ENCODE assay signal across 9 mouse cellular contexts in the genomic region with DNA sequence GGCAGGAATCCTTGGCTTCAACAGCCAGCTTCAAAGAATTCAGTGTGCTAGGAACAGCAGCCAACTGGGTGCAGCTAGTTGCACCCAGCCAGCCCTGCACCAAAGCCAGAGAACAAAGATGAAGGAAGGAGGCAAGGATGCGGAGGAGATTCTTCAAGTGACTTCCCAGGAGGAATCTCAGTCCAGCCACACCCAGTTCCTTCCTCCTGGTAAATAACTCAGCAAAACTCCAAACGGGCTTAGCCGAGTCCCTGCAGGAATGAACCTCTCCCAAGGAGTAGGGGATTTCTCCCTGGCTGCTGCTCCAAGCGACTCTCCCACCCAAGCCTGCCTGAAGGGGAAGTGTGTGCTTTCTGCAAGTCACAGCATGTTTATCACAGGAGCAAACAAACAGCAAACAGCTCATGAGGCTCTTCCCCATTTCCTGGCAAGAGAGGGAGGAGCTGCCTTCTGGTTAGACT.
DNase-seq lines count a peak whose midpoint lies in the region; ATAC-seq and TF ChIP-seq lines count a peak whose summit lies in the region.
"Had no signal": no experiment of that assay in that cellular context is flagged by ENCODE, and none has a peak within 500 bp of the region (broad histone marks: within the 10 kb centered on the region; RNA-seq: fewer than 3 reads in every experiment).

No protein-coding gene starts in this region.

- H3K36me3 ChIP-seq in neural tube, embryonic 11.5 days (ENCODE audit: control insufficient read depth, insufficient read depth, low read length): no peaks in the 10 kb centered on the region
- no peaks in the 10 kb centered on the region for H3K36me3 ChIP-seq in intestine, postnatal 0 days (ENCODE audit: control insufficient read depth, insufficient read depth)
- no peaks in the 10 kb centered on the region for H3K36me3 ChIP-seq in stomach, embryonic 16.5 days (ENCODE audit: control insufficient read depth, insufficient read depth, low read length)
- H3K36me3 ChIP-seq: embryonic facial prominence, embryonic 12.5 days had no signal

- no peaks in the 10 kb centered on the region for H3K4me1 ChIP-seq in neural tube, embryonic 11.5 days (ENCODE audit: control insufficient read depth, insufficient read depth, low read length)
- 0 out of 2 replicates have a peak, but pooled peaks cover 5% of the 10 kb centered on the region for H3K4me1 ChIP-seq in intestine, postnatal 0 days (replicated peaks; ENCODE audit: control insufficient read depth, insufficient read depth, low read length)
- peaks cover 14% of the 10 kb centered on the region; the same call in 1 of the 2 replicates for H3K4me1 ChIP-seq in stomach, embryonic 16.5 days (ENCODE audit: control insufficient read depth, insufficient read depth, low read length)

- H3K27ac ChIP-seq in neural tube, embryonic 11.5 days (ENCODE audit: low read depth, low read length): 0 out of 2 replicates have a peak overlapping the region, but pooled peaks have one; percentile 27
- H3K27ac ChIP-seq in intestine, postnatal 0 days (ENCODE audit: low read depth, low read length): peak overlapping the region; percentile 16; the same call in 1 of the 2 replicates
- H3K27ac ChIP-seq in stomach, embryonic 16.5 days (ENCODE audit: low read length): peak overlapping the region; percentile 72
- H3K27ac ChIP-seq: embryonic facial prominence, embryonic 12.5 days had no signal

- no peaks in the 10 kb centered on the region for H3K9me3 ChIP-seq in neural tube, embryonic 11.5 days (ENCODE audit: control insufficient read depth, low read length)
- H3K9me3 ChIP-seq in intestine, postnatal 0 days (ENCODE audit: control insufficient read depth): no peaks in the 10 kb centered on the region
- no peaks in the 10 kb centered on the region for H3K9me3 ChIP-seq in stomach, embryonic 16.5 days (replicated peaks; ENCODE audit: control insufficient read depth, low read length)
- H3K9me3 ChIP-seq: embryonic facial prominence, embryonic 12.5 days had no signal

- no peak overlapping the region for H3K9ac ChIP-seq in neural tube, embryonic 11.5 days (ENCODE audit: low read length)
- no peak overlapping the region for H3K9ac ChIP-seq in intestine, postnatal 0 days (ENCODE audit: low read depth, low read length)
- H3K9ac ChIP-seq in stomach, embryonic 16.5 days (ENCODE audit: low read length): peak overlapping the region; percentile 39; the same call in 1 of the 2 replicates
- H3K9ac ChIP-seq: embryonic facial prominence, embryonic 12.5 days had no signal

- WGBS in neural tube, embryonic 11.5 days: 29% methylated on average over 4 of the region's 4 CpGs
- 15% methylated on average over 4 of the region's 4 CpGs for WGBS in intestine, postnatal 0 days
- 28% methylated on average over 4 of the region's 4 CpGs for WGBS in stomach, embryonic 16.5 days

- no peak overlapping the region for H3K4me2 ChIP-seq in neural tube, embryonic 11.5 days (ENCODE audit: low read depth)
- no peak overlapping the region for H3K4me2 ChIP-seq in intestine, postnatal 0 days (replicated peaks; ENCODE audit: low read depth)
- no peak overlapping the region for H3K4me2 ChIP-seq in stomach, embryonic 16.5 days (ENCODE audit: low read depth, low read length)
- H3K4me2 ChIP-seq: embryonic facial prominence, embryonic 12.5 days had no signal

- peak; percentile 20 for DNase-seq in adrenal gland, postnatal 10 days
- no peak for DNase-seq in adrenal gland, adult 18-20 months (ENCODE audit: low spot score in 2 of 2)
- peak; percentile 10 for DNase-seq in neural tube, embryonic 11.5 days (ENCODE audit: low spot score)
- no peak for DNase-seq in neural tube, embryonic 10.5 days (ENCODE audit: extremely low spot score, low spot score)
- DNase-seq in thymus, postnatal 0 days (ENCODE audit: low spot score): no peak
- DNase-seq in spleen, adult 18-20 months: no peak

- no peak for ATAC-seq in neural tube, embryonic 11.5 days (ENCODE audit: insufficient read depth, low FRiP score, low TSS enrichment)
- ATAC-seq in intestine, postnatal 0 days: no peak
- ATAC-seq in stomach, embryonic 16.5 days (ENCODE audit: insufficient read depth, low FRiP score): peak; percentile 44; the same call in 1 of the 2 replicates

- no peak overlapping the region for H3K4me3 ChIP-seq in neural tube, embryonic 11.5 days (ENCODE audit: low read depth, low read length)
- no peak overlapping the region for H3K4me3 ChIP-seq in intestine, postnatal 0 days (ENCODE audit: low read depth, low read length)
- H3K4me3 ChIP-seq in stomach, embryonic 16.5 days (replicated peaks; ENCODE audit: low read length): no peak overlapping the region
- H3K4me3 ChIP-seq: embryonic facial prominence, embryonic 12.5 days had no signal

- no peak for TF ChIP-seq CTCF in intestine, postnatal 0 days (IDR thresholded peaks at IDR 0.05; ENCODE audit: low read depth)

- no peaks in the 10 kb centered on the region for H3K27me3 ChIP-seq in neural tube, embryonic 11.5 days (ENCODE audit: control insufficient read depth, insufficient read depth, low read length)
- H3K27me3 ChIP-seq in intestine, postnatal 0 days (replicated peaks; ENCODE audit: control insufficient read depth, insufficient read depth, low read length): no peaks in the 10 kb centered on the region
- H3K27me3 ChIP-seq in stomach, embryonic 16.5 days (ENCODE audit: control insufficient read depth, insufficient read depth, low read length): no peaks in the 10 kb centered on the region
- H3K27me3 ChIP-seq: embryonic facial prominence, embryonic 12.5 days had no signal

Comparison
In these comparisons a context has a peak if more than half of its experiments do, and no peak if none do; other contexts are left out.
1. DNase-seq: peak in adrenal gland, postnatal 10 days (single experiment) and neural tube, embryonic 11.5 days (single experiment); none in adrenal gland, adult 18-20 months (0 of 2), neural tube, embryonic 10.5 days (single experiment), thymus, postnatal 0 days (single experiment) and spleen, adult 18-20 months (0 of 2).
2. H3K27ac ChIP-seq: peak in every context shown above with its lines; median percentile 72 in stomach, embryonic 16.5 days; 27 in neural tube, embryonic 11.5 days; 16 in intestine, postnatal 0 days.